In the genomic region with DNA sequence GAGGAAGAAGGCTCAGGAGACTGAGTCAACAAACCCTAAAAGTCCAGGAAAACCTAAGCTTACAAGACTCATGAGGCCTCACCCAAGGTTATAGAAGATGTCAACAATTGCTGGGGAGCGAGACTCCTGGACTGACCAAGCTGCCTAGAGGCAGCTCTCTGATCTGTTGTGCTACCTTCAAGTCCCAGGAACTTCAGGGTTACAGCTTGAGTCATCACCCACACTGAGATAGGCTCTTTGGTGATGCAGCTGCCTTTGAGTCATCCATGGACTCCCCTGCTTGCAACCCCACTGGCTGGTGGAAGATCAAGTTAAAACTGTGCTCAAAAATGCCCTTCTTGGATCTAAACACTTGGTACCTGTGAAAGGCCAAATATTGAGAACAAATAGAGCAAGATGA, we compare ENCODE assay signal across 24 mouse cellular contexts. TPM values are rescaled to one million over a fixed set of nuclear protein-coding genes. Genes with fewer than 3 reads are reported as not detected.
A peak's percentile ranks its signal among the peaks of the same experiment; 100 is the strongest.
DNase-seq lines count a peak whose midpoint lies in the region; TF ChIP-seq lines count a peak whose summit lies in the region.
"Had no signal": no experiment of that assay in that cellular context is flagged by ENCODE, and none has a peak within 500 bp of the region (broad histone marks: within the 10 kb centered on the region; RNA-seq: fewer than 3 reads in every experiment).

No protein-coding gene starts in this region.

- no peak overlapping the region for H3ac ChIP-seq in myocyte (ENCODE audit: control insufficient read depth, insufficient read length)

- no peaks in the 10 kb centered on the region for H3K4me1 ChIP-seq in MEL (ENCODE audit: control insufficient read depth in 1 of 2, insufficient read depth in 2 of 2, low read length in 2 of 2)
- no peaks in the 10 kb centered on the region for H3K4me1 ChIP-seq in lung, adult 2 months (ENCODE audit: control insufficient read depth, insufficient read depth, low read length)
- H3K4me1 ChIP-seq: embryonic facial prominence, embryonic 10.5 days; forebrain, embryonic 13.5 days; heart, embryonic 13.5 days; hindbrain, embryonic 12.5 days had no signal

- TF ChIP-seq RAD21 in MEL (IDR thresholded peaks at IDR 0.05; ENCODE audit: low read depth, low read length): no peak

- H3K36me3 ChIP-seq in MEL (ENCODE audit: control insufficient read depth in 1 of 2, insufficient read depth in 2 of 2, low read length in 2 of 2) (no peaks in the 10 kb centered on the region), myocyte (ENCODE audit: control insufficient read depth, insufficient read depth) (no peaks in the 10 kb centered on the region)
- H3K36me3 ChIP-seq: embryonic facial prominence, embryonic 10.5 days; heart, embryonic 13.5 days; hindbrain, embryonic 12.5 days had no signal

- no peak overlapping the region for H3K4me3 ChIP-seq in MEL (ENCODE audit: control insufficient read depth in 1 of 2, insufficient read depth in 1 of 2, low read depth in 2 of 2, low read length in 2 of 2)
- H3K4me3 ChIP-seq in myocyte: no peak overlapping the region
- H3K4me3 ChIP-seq in lung, adult 2 months (replicated peaks; ENCODE audit: extremely low read depth, low read depth, low read length): no peak overlapping the region
- H3K4me3 ChIP-seq: embryonic facial prominence, embryonic 10.5 days; forebrain, embryonic 13.5 days; heart, embryonic 13.5 days; hindbrain, embryonic 12.5 days had no signal

- DNase-seq in adrenal gland, adult 2 months: peak; percentile 56
- no peak for DNase-seq in adrenal gland, postnatal 25 days
- peak; percentile 82 for DNase-seq in 3T3-L1 (ENCODE audit: low read depth, low spot score)
- DNase-seq in MEL (ENCODE audit: low read depth, low spot score): peak; percentile 49
- no peak for DNase-seq in lung, adult 2 months
- no peak for DNase-seq in left cerebral cortex, adult 8-10 months (ENCODE audit: low spot score in 2 of 2)
- DNase-seq: cerebellum, adult 18-20 months; cerebellum, adult 9-11 months; cerebellum, postnatal 36 days; forebrain, postnatal 0 days; gastrocnemius, postnatal 25 days; heart, postnatal 36 days; kidney, adult 8-10 months had no signal

- TF ChIP-seq POLR2A in MEL (IDR thresholded peaks at IDR 0.05; ENCODE audit: control insufficient read depth in 1 of 2, insufficient read depth in 1 of 2, low read depth in 1 of 2, low read length in 2 of 2, poor library complexity in 1 of 2): no peak
- TF ChIP-seq POLR2A in myocyte (IDR thresholded peaks at IDR 0.05; ENCODE audit: insufficient read length, low read depth): no peak
- TF ChIP-seq POLR2A in lung, adult 2 months (IDR thresholded peaks at IDR 0.05; ENCODE audit: borderline replicate concordance, extremely low read depth, low read depth, low read length): no peak

- TF ChIP-seq CTCF in MEL (IDR thresholded peaks at IDR 0.05 in 2 of 3, conservative IDR thresholded peaks at IDR 0.05 in 1 of 3; ENCODE audit: control insufficient read depth in 1 of 3, insufficient read depth in 1 of 3, low read depth in 2 of 3, low read length in 3 of 3, poor library complexity in 1 of 3, severe bottlenecking in 1 of 3): no peak
- no peak for TF ChIP-seq CTCF in lung, adult 2 months (IDR thresholded peaks at IDR 0.05; ENCODE audit: insufficient read depth, low read length)

- no peak for TF ChIP-seq EP300 in MEL (IDR thresholded peaks at IDR 0.05; ENCODE audit: low read depth in 1 of 2, low read length in 2 of 2)

- H3K79me2 ChIP-seq in MEL (ENCODE audit: control insufficient read depth, insufficient read depth, low read length, poor library complexity) (no peaks in the 10 kb centered on the region), myocyte (ENCODE audit: control insufficient read depth, insufficient read depth) (no peaks in the 10 kb centered on the region)

- WGBS in lung, adult 2 months: 59% methylated on average over 1 of the region's 1 CpGs

- no peak overlapping the region for H3K27ac ChIP-seq in MEL (ENCODE audit: control insufficient read depth, low read depth, low read length)
- H3K27ac ChIP-seq: embryonic facial prominence, embryonic 10.5 days; forebrain, embryonic 13.5 days; heart, embryonic 13.5 days; hindbrain, embryonic 12.5 days had no signal

- H3K27me3 ChIP-seq in MEL (ENCODE audit: control insufficient read depth in 1 of 2, insufficient read depth in 2 of 2, low read length in 2 of 2) (no peaks in the 10 kb centered on the region), myocyte (ENCODE audit: control insufficient read depth, insufficient read depth, insufficient read length) (no peaks in the 10 kb centered on the region)
- H3K27me3 ChIP-seq: CH12.LX; forebrain, embryonic 13.5 days; hindbrain, embryonic 12.5 days had no signal

- no peak overlapping the region for H3K9ac ChIP-seq in MEL (ENCODE audit: control insufficient read depth, low read depth, low read length, poor library complexity, severe bottlenecking)
- H3K9ac ChIP-seq: forebrain, embryonic 13.5 days; forebrain, postnatal 0 days; heart, embryonic 13.5 days; hindbrain, embryonic 12.5 days had no signal

- H3K9me3 ChIP-seq in MEL (replicated peaks; ENCODE audit: insufficient read depth, low read length): no peaks in the 10 kb centered on the region
- H3K9me3 ChIP-seq: embryonic facial prominence, embryonic 10.5 days; forebrain, embryonic 13.5 days; heart, embryonic 13.5 days; hindbrain, embryonic 12.5 days had no signal

- peak overlapping the region; percentile 56 for H3K4me2 ChIP-seq in myocyte (ENCODE audit: low read depth)
- H3K4me2 ChIP-seq: forebrain, embryonic 13.5 days; heart, embryonic 13.5 days; hindbrain, embryonic 12.5 days had no signal

TF ChIP-seq in MEL, 35 proteins besides CTCF, POLR2A, EP300 and RAD21:
- no peak for TF ChIP-seq JUND (IDR thresholded peaks at IDR 0.05; ENCODE audit: low read depth, low read length)
- no peak for TF ChIP-seq USF1 (IDR thresholded peaks at IDR 0.05; ENCODE audit: low read depth, low read length)
- no peak for TF ChIP-seq BHLHE40 (IDR thresholded peaks at IDR 0.05; ENCODE audit: borderline replicate concordance, low read depth, low read length)
- no peak for TF ChIP-seq ZKSCAN1 (IDR thresholded peaks at IDR 0.05; ENCODE audit: low read depth, low read length)
- TF ChIP-seq MYB (IDR thresholded peaks at IDR 0.05; ENCODE audit: low read depth, low read length): no peak
- no peak for TF ChIP-seq ELF1 (IDR thresholded peaks at IDR 0.05; ENCODE audit: low read depth, low read length)
- no peak for TF ChIP-seq USF2 (IDR thresholded peaks at IDR 0.05; ENCODE audit: borderline replicate concordance in 1 of 2, insufficient read depth in 1 of 2, low read depth in 1 of 2, low read length in 2 of 2)
- TF ChIP-seq E2F4 (IDR thresholded peaks at IDR 0.05; ENCODE audit: borderline replicate concordance, low read depth, low read length): no peak
- TF ChIP-seq TCF12 (IDR thresholded peaks at IDR 0.05; ENCODE audit: low read depth, low read length): no peak
- no peak for TF ChIP-seq MXI1 (IDR thresholded peaks at IDR 0.05; ENCODE audit: low read depth, low read length)
- no peak for TF ChIP-seq GATA1 (IDR thresholded peaks at IDR 0.05; ENCODE audit: low read depth, low read length)
- TF ChIP-seq MAFK (IDR thresholded peaks at IDR 0.05; ENCODE audit: borderline replicate concordance, low read depth, low read length): no peak
- TF ChIP-seq MAZ (IDR thresholded peaks at IDR 0.05; ENCODE audit: low read depth, low read length): no peak

TF ChIP-seq in myocyte, 11 proteins besides CTCF, POLR2A, EP300 and RAD21:
- TF ChIP-seq MYOG (IDR thresholded peaks at IDR 0.05; ENCODE audit: control insufficient read depth in 1 of 3, insufficient read depth in 1 of 3, insufficient read length in 2 of 3, low read depth in 2 of 3) (peak in 1 of 3 experiments; percentile 55), MYOD1 (IDR thresholded peaks at IDR 0.05; ENCODE audit: control insufficient read depth in 1 of 3, insufficient read length in 2 of 3, low read depth in 2 of 3) (peak in 2 of 3 experiments; percentile 69 to 81), POLR2AphosphoS2 (IDR thresholded peaks at IDR 0.05; ENCODE audit: insufficient read length, low read depth) (peak; percentile 24), TCF12 (IDR thresholded peaks at IDR 0.05; ENCODE audit: insufficient read depth, poor library complexity, severe bottlenecking) (no peak)

RNA-seq across cellular contexts. Expression of gene Cdkn2a, which starts 36.7 kb away (rescaled TPM):
- 1 to 10 TPM; 2.1 to 3.4 TPM for total RNA-seq in adrenal gland, adult 2 months (2021)
- 9.4 and 10.3 TPM in 2 replicates for polyA plus RNA-seq in adrenal gland, adult 2 months (2012; rRNA removed)
- 1.6 and 1.8 TPM in 2 replicates for total RNA-seq in adrenal gland, postnatal 25 days (2021)
- 163 and 196 TPM in 2 replicates for total RNA-seq in MEL (2012; rRNA removed)
- 100 to 1,000 TPM in 1 of 2 experiments, not detected in 1; 355 TPM for polyA plus RNA-seq in MEL (2012; ENCODE audit: insufficient read depth in 1 of 2, insufficient read length in 2 of 2, low read depth in 1 of 2, low replicate concordance in 2 of 2, missing spikeins in 1 of 2)
- polyA plus RNA-seq in myocyte (2012; fragmentation: generic; extraction: Trizol): not detected
- polyA plus RNA-seq in lung, adult 2 months (2012; rRNA removed): 5.1 and 12.3 TPM in 2 replicates
- total RNA-seq in left cerebral cortex, adult 8-10 months (2022): 1 to 10 TPM in 1 of 4 experiments, under 1 TPM in 3; 0.74 to 1.2 (median 0.79) TPM
- total RNA-seq: CH12.LX; forebrain, postnatal 0 days; gastrocnemius, postnatal 25 days; granulocyte monocyte progenitor cell, adult 5-6 weeks; heart, postnatal 36 days had no signal
- polyA plus RNA-seq: embryonic facial prominence, embryonic 10.5 days; embryonic facial prominence, embryonic 14.5 days; forebrain, embryonic 13.5 days; forebrain, postnatal 0 days; heart, embryonic 13.5 days; heart, postnatal 0 days; hindbrain, embryonic 12.5 days; hindbrain, embryonic 16.5 days; intestine, postnatal 0 days had no signal

RNA-seq across cellular contexts. Expression of gene Cdkn2b, which starts 53.1 kb away (rescaled TPM):
- 10 to 100 TPM in 1 of 2 experiments, 1 to 10 TPM in 1; 6.8 to 10.3 TPM for total RNA-seq in adrenal gland, adult 2 months (2021)
- 13.6 and 20.7 TPM in 2 replicates for polyA plus RNA-seq in adrenal gland, adult 2 months (2012; rRNA removed)
- 4.9 TPM in 2 replicates for total RNA-seq in adrenal gland, postnatal 25 days (2021)
- total RNA-seq in MEL (2012; rRNA removed): 2.5 and 3.2 TPM in 2 replicates
- polyA plus RNA-seq in MEL (2012; ENCODE audit: insufficient read depth in 1 of 2, insufficient read length in 2 of 2, low read depth in 1 of 2, low replicate concordance in 2 of 2, missing spikeins in 1 of 2) (1 to 10 TPM in 1 of 2 experiments, not detected in 1; 1.9 TPM), myocyte (2012; fragmentation: generic; extraction: Trizol) (not detected)
- 67.3 and 73.6 TPM in 2 replicates for polyA plus RNA-seq in lung, adult 2 months (2012; rRNA removed)
- 1 to 10 TPM in 2 of 4 experiments, under 1 TPM in 2; 0.78 to 1.4 (median 1.0) TPM for total RNA-seq in left cerebral cortex, adult 8-10 months (2022)
- total RNA-seq: CH12.LX; granulocyte monocyte progenitor cell, adult 5-6 weeks had no signal

Comparison
In these comparisons a context has a peak if more than half of its experiments do, and no peak if none do; other contexts are left out.
1. DNase-seq: peak in adrenal gland, adult 2 months (single experiment), 3T3-L1 (single experiment) and MEL (single experiment); none in adrenal gland, postnatal 25 days (single experiment), lung, adult 2 months (single experiment) and left cerebral cortex, adult 8-10 months (0 of 2).
2. RNA of gene Cdkn2a, which starts 36.7 kb away (total RNA-seq): 163 to 196 TPM in MEL; 2.1 to 3.4 TPM in adrenal gland, adult 2 months, 1.6 to 1.8 TPM in adrenal gland, postnatal 25 days and 0.74 to 1.2 TPM in left cerebral cortex, adult 8-10 months; every median in the first group is over 10 times any median in the second.